In genomic region chr2:179872724-179873123, GRCm38 (mm10) we compare ENCODE assay signal across 8 mouse cellular contexts.
DNase-seq lines count a peak whose midpoint lies in the region; ATAC-seq and TF ChIP-seq lines count a peak whose summit lies in the region.

No protein-coding gene starts in this region.

- peak; percentile 19 for DNase-seq in cerebellum, adult 11-12 months
- no peak for DNase-seq in cerebellum, adult 11 months
- no peak for DNase-seq in liver, adult 2 months (ENCODE audit: extremely low read depth, low read depth, low spot score)
- DNase-seq in liver, embryonic 11.5 days (ENCODE audit: low spot score), result no peak
- DNase-seq in embryonic facial prominence, embryonic 10.5 days (ENCODE audit: low spot score), result peak; percentile 35
- DNase-seq in kidney, postnatal 36 days, result peak; percentile 7 to 53
- DNase-seq in right cerebral cortex, postnatal 10 days (ENCODE audit: low spot score in 2 of 2), result peak; percentile 73 to 78
- DNase-seq in urinary bladder, postnatal 25 days (ENCODE audit: low spot score), result no peak

- no peaks in the 10 kb centered on the region for H3K36me3 ChIP-seq in liver, adult 2 months (ENCODE audit: control insufficient read depth, insufficient read depth, low read length)
- H3K36me3 ChIP-seq in liver, embryonic 11.5 days (ENCODE audit: control insufficient read depth, insufficient read depth, low read length), result no peaks in the 10 kb centered on the region
- no peaks in the 10 kb centered on the region for H3K36me3 ChIP-seq in embryonic facial prominence, embryonic 10.5 days (replicated peaks)

- no peaks in the 10 kb centered on the region for H3K9me3 ChIP-seq in liver, embryonic 11.5 days (ENCODE audit: control insufficient read depth, low read length)
- no peaks in the 10 kb centered on the region for H3K9me3 ChIP-seq in embryonic facial prominence, embryonic 10.5 days

- H3K27ac ChIP-seq in liver, adult 2 months (replicated peaks; ENCODE audit: insufficient read depth, low read depth, low read length), result no peak overlapping the region
- H3K27ac ChIP-seq in liver, embryonic 11.5 days (ENCODE audit: low read depth, low read length), result no peak overlapping the region
- no peak overlapping the region for H3K27ac ChIP-seq in embryonic facial prominence, embryonic 10.5 days (replicated peaks)

- no peak overlapping the region for H3K9ac ChIP-seq in liver, adult 2 months (ENCODE audit: low read depth, low read length)
- no peak overlapping the region for H3K9ac ChIP-seq in liver, embryonic 11.5 days (ENCODE audit: low read depth, low read length)

- no peaks in the 10 kb centered on the region for H3K27me3 ChIP-seq in liver, adult 2 months (ENCODE audit: control insufficient read depth, insufficient read depth, low read length)
- H3K27me3 ChIP-seq in liver, embryonic 11.5 days (replicated peaks; ENCODE audit: control insufficient read depth, insufficient read depth, low read length), result no peaks in the 10 kb centered on the region
- 0 out of 2 replicates have a peak, but pooled peaks cover 12% of the 10 kb centered on the region for H3K27me3 ChIP-seq in embryonic facial prominence, embryonic 10.5 days (replicated peaks; ENCODE audit: low read depth, poor library complexity, severe bottlenecking)

- TF ChIP-seq POLR2A in liver, adult 2 months (IDR thresholded peaks at IDR 0.05; ENCODE audit: extremely low read depth, insufficient read depth, low read length), result no peak

- no peak overlapping the region for H3K4me3 ChIP-seq in liver, adult 2 months (ENCODE audit: insufficient read depth, low read depth, low read length)
- H3K4me3 ChIP-seq in liver, embryonic 11.5 days (ENCODE audit: low read depth, low read length), result no peak overlapping the region
- no peak overlapping the region for H3K4me3 ChIP-seq in embryonic facial prominence, embryonic 10.5 days

- no peak for ATAC-seq in liver, embryonic 11.5 days (replicated peaks; ENCODE audit: low FRiP score)

- WGBS in liver, adult 2 months, result 66% methylated on average over 5 of the region's 5 CpGs
- 65% methylated on average over 5 of the region's 5 CpGs for WGBS in liver, embryonic 11.5 days
- 72% methylated on average over 5 of the region's 5 CpGs for WGBS in embryonic facial prominence, embryonic 10.5 days

- H3K79me2 ChIP-seq in liver, adult 2 months (ENCODE audit: control insufficient read depth, insufficient read depth, low read length), result no peaks in the 10 kb centered on the region

- peak; percentile 30; the same call in 1 of the 2 replicates for TF ChIP-seq CTCF in liver, adult 2 months (IDR thresholded peaks at IDR 0.05; ENCODE audit: low read depth, low read length)

- H3K4me1 ChIP-seq in liver, adult 2 months (ENCODE audit: control insufficient read depth, insufficient read depth, low read length), result no peaks in the 10 kb centered on the region
- H3K4me1 ChIP-seq in liver, embryonic 11.5 days (replicated peaks; ENCODE audit: control insufficient read depth, insufficient read depth, low read length), result no peaks in the 10 kb centered on the region
- peaks cover 9% of the 10 kb centered on the region; the same call in 1 of the 2 replicates for H3K4me1 ChIP-seq in embryonic facial prominence, embryonic 10.5 days

- H3K4me2 ChIP-seq in liver, embryonic 11.5 days, result no peak overlapping the region

Comparison
In these comparisons a context has a peak if more than half of its experiments do, and no peak if none do; other contexts are left out.
1. DNase-seq: peak in cerebellum, adult 11-12 months (single experiment), embryonic facial prominence, embryonic 10.5 days (single experiment), kidney, postnatal 36 days (2 of 2) and right cerebral cortex, postnatal 10 days (2 of 2); none in cerebellum, adult 11 months (single experiment), liver, adult 2 months (single experiment), liver, embryonic 11.5 days (single experiment) and urinary bladder, postnatal 25 days (single experiment).